In genomic region chr10:18235402-18235747, GRCm38 (mm10) we compare ENCODE assay signal across 8 mouse cellular contexts. TPM values are rescaled to one million over a fixed set of nuclear protein-coding genes. Genes with fewer than 3 reads are reported as not detected.
DNase-seq lines count a peak whose midpoint lies in the region; ATAC-seq and TF ChIP-seq lines count a peak whose summit lies in the region.

No protein-coding gene starts in this region.

- H3K9me3 ChIP-seq in erythroblast, embryonic 14.5 days (ENCODE audit: control insufficient read depth, low read length) = no peaks in the 10 kb centered on the region
- no peaks in the 10 kb centered on the region for H3K9me3 ChIP-seq in liver, embryonic 12.5 days (replicated peaks)

- H3K27ac ChIP-seq in thymus, adult 2 months (ENCODE audit: control insufficient read depth, insufficient read depth, low read length) = no peak overlapping the region
- peak overlapping the region; percentile 39; the same call in 1 of the 2 replicates for H3K27ac ChIP-seq in liver, embryonic 12.5 days

- peak overlapping the region; percentile 56 for H3K9ac ChIP-seq in liver, embryonic 12.5 days

- no peak for TF ChIP-seq CTCF in thymus, adult 2 months (IDR thresholded peaks at IDR 0.05; ENCODE audit: borderline replicate concordance, control insufficient read depth, extremely low read depth, insufficient read depth, low read length, poor library complexity)

- peaks cover 23% of the 10 kb centered on the region for H3K4me1 ChIP-seq in erythroblast, embryonic 14.5 days (ENCODE audit: control insufficient read depth)
- H3K4me1 ChIP-seq in thymus, adult 2 months (replicated peaks; ENCODE audit: control insufficient read depth, insufficient read depth, low read length) = no peaks in the 10 kb centered on the region; the same call in 1 of the 2 replicates
- peaks cover 15% of the 10 kb centered on the region for H3K4me1 ChIP-seq in liver, embryonic 12.5 days

- H3K4me2 ChIP-seq in liver, embryonic 12.5 days = peak overlapping the region; percentile 76

- no peak for DNase-seq in thymus, adult 2 months
- no peak for DNase-seq in thymus, postnatal 0 days (ENCODE audit: low spot score)
- no peak for DNase-seq in MN1 (ENCODE audit: low spot score)
- DNase-seq in frontal cortex, postnatal 10 days (ENCODE audit: low spot score in 2 of 2) = no peak

- no peaks in the 10 kb centered on the region for H3K27me3 ChIP-seq in erythroblast, embryonic 14.5 days (ENCODE audit: control insufficient read depth)
- no peaks in the 10 kb centered on the region for H3K27me3 ChIP-seq in thymus, adult 2 months (ENCODE audit: control insufficient read depth, insufficient read depth, low read length)
- no peaks in the 10 kb centered on the region for H3K27me3 ChIP-seq in liver, embryonic 12.5 days (replicated peaks)

- no peak for ATAC-seq in erythroblast, adult 5-6 weeks (replicated peaks; ENCODE audit: low FRiP score, poor library complexity, severe bottlenecking)
- ATAC-seq in liver, embryonic 12.5 days = no peak
- ATAC-seq in granulocyte monocyte progenitor cell, adult 5-6 weeks (replicated peaks; ENCODE audit: poor library complexity, severe bottlenecking) = no peak

- no peaks in the 10 kb centered on the region for H3K36me3 ChIP-seq in erythroblast, embryonic 14.5 days (ENCODE audit: control insufficient read depth)
- H3K36me3 ChIP-seq in thymus, adult 2 months (ENCODE audit: control insufficient read depth, insufficient read depth, low read length) = no peaks in the 10 kb centered on the region
- no peaks in the 10 kb centered on the region for H3K36me3 ChIP-seq in liver, embryonic 12.5 days

- 16% methylated on average over 14 of the region's 14 CpGs for whole genome bisulfite sequencing in thymus, adult 2 months
- WGBS in liver, embryonic 12.5 days (ENCODE audit: insufficient replicate concordance) = 10% methylated on average over 14 of the region's 14 CpGs

- H3K4me3 ChIP-seq in erythroblast, embryonic 14.5 days (replicated peaks) = peak overlapping the region; percentile 90
- H3K4me3 ChIP-seq in thymus, adult 2 months (ENCODE audit: control insufficient read depth, insufficient read depth, low read length) = peak overlapping the region; percentile 87
- peak overlapping the region; percentile 82 for H3K4me3 ChIP-seq in liver, embryonic 12.5 days

- TF ChIP-seq POLR2A in thymus, adult 2 months (IDR thresholded peaks at IDR 0.05; ENCODE audit: control insufficient read depth, extremely low read depth, insufficient read depth, low read length, poor library complexity) = no peak

RNA-seq across cellular contexts. Expression of gene Ccdc28a, which starts 0.6 kb away (rescaled TPM):
- polyA plus RNA-seq in erythroblast, embryonic 14.5 days (2012) = 0.30 and 0.39 TPM in 2 replicates
- total RNA-seq in erythroblast, adult 5-6 weeks (2015; ENCODE audit: low replicate concordance) = 19.6 and 21.1 TPM in 2 replicates
- total RNA-seq in erythroblast, adult 5-6 weeks (2017; ENCODE audit: low replicate concordance) = 8.5 and 11.6 TPM in 2 replicates
- polyA plus RNA-seq in thymus, adult 2 months (2012; rRNA removed) = 27.8 and 40.5 TPM in 2 replicates
- 25.9 and 29.2 TPM in 2 replicates for polyA plus RNA-seq in thymus, postnatal 0 days (2015; fragmentation: Nextera tagmentation; extraction: Ambion mirVana)
- 6.5 and 6.6 TPM in 2 replicates for polyA plus RNA-seq in liver, embryonic 12.5 days (2016; fragmentation: Nextera tagmentation; extraction: Ambion mirVana)
- 9.1 and 22.1 TPM in 2 replicates for total RNA-seq in granulocyte monocyte progenitor cell, adult 5-6 weeks (2014; fragmentation: Nextera tagmentation)
- total RNA-seq in granulocyte monocyte progenitor cell, adult 5-6 weeks (2017) = 4.7 and 6.7 TPM in 2 replicates

RNA-seq across cellular contexts. Expression of gene Ect2l, which starts 24.7 kb away (rescaled TPM):
- polyA plus RNA-seq in erythroblast, embryonic 14.5 days (2012) = not detected in 2 replicates
- not detected in 2 replicates for total RNA-seq in erythroblast, adult 5-6 weeks (2015; ENCODE audit: low replicate concordance)
- not detected in 2 replicates for total RNA-seq in erythroblast, adult 5-6 weeks (2017; ENCODE audit: low replicate concordance)
- 0.22 and 0.41 TPM in 2 replicates for polyA plus RNA-seq in thymus, adult 2 months (2012; rRNA removed)
- 1.2 and 1.5 TPM in 2 replicates for polyA plus RNA-seq in thymus, postnatal 0 days (2015; fragmentation: Nextera tagmentation; extraction: Ambion mirVana)
- 0.21 TPM in 1 of 2 replicates, not detected in the other for polyA plus RNA-seq in liver, embryonic 12.5 days (2016; fragmentation: Nextera tagmentation; extraction: Ambion mirVana)
- total RNA-seq in granulocyte monocyte progenitor cell, adult 5-6 weeks (2014; fragmentation: Nextera tagmentation) = not detected in 2 replicates
- not detected in 2 replicates for total RNA-seq in granulocyte monocyte progenitor cell, adult 5-6 weeks (2017)
